Mouse (Mus musculus) frontal cortex, postnatal 10 days (tissue): ENCODE results near the gene Rab3il1.
A peak's percentile ranks its signal among the peaks of the same experiment; 100 is the strongest.
"Not testable (repeated sequence)": the region's sequence is repeated elsewhere in the genome, so short reads cannot be mapped to it uniquely, and the experiment has no call there.

ENCODE experiments used
- DNase-seq, 2 experiments: peaks; one replicate each; pipeline ENCODE4 v3.0.0; 2022; ENCODE audit warnings: low spot score in 2 of 2, mixed read lengths in 1 of 2

Rab3il1 gene

DNA sequence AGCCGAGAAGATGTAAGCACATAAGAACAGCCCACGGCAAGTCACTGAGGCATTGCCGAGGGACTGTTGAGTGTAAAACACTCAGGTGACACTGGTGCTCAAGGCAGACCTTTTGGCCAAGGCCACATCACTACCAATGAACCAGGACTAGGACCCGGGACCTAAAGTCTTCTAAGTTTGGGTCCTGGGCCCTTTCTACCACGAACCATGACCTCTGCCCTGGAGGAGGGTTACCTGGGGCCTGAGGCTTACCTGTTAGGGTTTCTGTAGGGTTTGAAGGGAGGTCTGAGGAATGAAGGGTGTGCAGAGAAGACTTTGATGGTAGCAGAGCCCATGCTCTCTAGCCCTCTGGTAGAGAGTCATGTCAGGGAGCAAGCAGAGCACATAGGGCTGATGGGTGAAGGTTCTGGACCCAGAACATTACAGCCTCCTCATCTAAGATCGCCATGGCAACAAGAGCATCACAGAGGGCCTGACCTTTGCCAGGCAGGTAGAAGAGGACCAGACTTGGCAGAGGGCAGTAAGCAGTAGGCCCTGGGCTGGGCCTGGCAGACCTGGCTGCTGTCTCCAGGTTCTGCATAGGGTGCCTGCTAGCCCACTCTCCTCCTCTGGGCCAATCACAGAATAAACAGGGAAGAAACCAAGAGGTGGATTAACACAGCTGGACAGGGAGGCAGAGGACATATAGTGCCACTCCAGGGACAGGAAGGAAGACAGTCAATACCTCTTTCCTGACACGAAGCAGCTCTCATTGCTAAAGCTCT is at the start of gene Rab3il1, which contains the start of gene Best1:
Rab3il1 (plus strand) TSS at position 464 of the 764 bp plus-strand sequence.
Best1 (minus strand) TSS at position 428 of the 764 bp plus-strand sequence.
- no peak for DNase-seq

DNA sequence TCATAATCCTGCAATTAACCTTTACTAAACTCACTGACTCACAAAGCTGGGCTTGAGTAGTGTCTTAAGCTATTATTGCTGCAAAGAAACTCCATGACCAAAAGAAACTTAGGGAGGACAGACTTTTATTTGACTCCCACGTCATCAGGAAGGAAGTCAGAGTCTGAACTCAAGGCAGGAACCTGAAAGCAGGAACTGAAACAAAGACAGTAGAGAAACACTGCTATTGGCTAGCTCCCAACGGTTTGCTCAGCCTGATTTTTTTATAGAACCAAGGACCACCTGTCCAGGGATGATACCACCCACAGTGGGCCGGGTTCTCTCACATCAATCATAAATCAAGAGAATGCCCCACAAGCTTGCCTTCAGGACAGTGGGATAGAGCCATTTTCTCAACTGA is 49.1 kb upstream of the Rab3il1 start:
- DNase-seq, result no peak

DNA sequence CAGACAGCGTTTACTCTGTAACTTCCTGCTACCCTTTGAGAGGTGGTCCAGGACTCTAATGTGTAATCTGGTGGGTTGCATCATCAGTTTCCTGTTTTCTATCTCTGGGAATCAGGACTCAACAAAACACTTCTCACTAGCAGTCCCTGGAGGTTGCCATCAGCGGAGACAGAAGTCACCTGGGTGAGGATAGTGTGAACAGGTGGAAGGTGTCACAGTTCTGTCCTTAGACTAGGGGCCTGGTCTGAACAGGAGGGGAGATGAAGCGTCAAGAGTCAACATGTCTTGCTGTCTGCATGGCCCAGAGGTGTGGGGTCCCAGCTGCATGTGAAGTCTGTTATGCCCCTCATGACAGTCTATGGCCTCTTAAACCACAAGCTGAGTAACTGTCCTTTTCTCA is 48.6 kb upstream of the Rab3il1 start:
- no peak for DNase-seq

DNA sequence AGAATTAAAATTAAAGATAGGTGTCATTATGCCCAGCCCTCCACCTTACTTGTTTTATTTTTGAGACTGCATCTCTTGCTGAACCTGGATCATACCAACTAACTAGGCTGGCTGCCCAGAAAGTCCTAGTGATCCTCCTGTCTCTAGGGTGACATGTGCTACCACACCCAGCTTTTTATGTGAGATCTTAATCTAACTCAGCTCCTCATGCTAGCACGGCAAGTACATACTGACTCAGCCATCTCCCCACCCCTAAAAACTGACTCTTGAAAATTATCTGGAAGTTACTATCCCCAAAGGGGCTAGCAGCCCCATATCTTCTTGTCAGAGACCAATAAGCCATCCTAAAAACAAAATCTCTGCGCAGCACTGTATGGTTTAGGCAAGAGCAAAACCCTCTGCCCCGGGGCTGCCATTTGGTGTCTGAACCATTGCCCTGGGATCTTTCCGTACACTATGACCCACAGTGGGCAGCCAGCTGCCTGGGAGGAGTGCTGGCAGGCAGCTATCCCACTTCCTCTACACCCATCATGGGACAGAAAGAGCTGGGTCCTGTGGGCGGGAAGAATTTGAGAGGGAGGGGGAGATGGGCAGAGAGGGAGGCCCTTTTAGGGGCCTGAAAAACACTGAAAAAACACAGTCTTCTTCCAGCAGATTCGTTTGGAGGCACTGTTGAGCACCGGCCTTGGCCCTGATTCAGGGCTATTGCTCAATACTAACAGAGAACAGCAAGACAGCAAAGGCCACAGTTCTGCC is 47.2 kb upstream of the Rab3il1 start:
- DNase-seq, result peak; percentile 34 to 48

DNA sequence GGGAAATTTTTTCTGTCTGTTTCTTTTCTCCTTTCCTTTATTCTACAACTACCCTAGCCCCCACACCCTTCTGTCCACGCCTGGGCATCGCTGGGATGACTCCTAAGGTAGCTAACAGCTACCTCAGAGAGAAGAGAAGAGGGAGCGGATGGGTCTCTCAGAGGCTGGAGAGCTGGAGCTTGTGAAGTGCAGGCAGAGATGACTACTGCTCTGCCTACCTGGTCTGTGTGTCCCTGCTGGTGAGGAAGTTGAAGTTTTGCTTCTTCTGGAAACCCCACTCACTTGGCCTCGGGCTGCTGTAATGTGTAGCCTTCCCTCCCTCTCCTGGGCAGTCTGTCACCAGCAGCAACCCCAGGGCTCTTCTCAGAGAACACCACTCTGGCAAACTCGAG is 46.7 kb upstream of the Rab3il1 start:
- no peak for DNase-seq

DNA sequence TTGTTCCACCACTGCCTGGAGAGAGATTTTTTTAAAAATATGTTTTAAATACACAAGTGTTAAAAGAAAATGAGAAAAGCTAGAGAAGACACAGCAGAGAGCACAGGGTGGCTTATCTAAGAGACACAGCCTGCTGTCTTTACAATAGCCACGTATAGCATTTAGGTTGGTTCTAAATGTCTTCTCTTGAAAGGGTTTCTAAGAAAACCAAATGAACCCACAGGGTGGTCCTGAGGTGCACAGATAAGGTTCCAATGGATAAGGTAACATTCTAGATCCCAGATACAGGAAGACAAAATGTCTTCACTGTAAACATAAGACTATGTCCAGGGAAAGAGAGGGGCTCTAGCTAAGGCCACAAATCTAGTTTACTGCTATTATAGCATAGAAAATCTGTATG is 46.0 kb upstream of the Rab3il1 start:
- DNase-seq, result no peak

DNA sequence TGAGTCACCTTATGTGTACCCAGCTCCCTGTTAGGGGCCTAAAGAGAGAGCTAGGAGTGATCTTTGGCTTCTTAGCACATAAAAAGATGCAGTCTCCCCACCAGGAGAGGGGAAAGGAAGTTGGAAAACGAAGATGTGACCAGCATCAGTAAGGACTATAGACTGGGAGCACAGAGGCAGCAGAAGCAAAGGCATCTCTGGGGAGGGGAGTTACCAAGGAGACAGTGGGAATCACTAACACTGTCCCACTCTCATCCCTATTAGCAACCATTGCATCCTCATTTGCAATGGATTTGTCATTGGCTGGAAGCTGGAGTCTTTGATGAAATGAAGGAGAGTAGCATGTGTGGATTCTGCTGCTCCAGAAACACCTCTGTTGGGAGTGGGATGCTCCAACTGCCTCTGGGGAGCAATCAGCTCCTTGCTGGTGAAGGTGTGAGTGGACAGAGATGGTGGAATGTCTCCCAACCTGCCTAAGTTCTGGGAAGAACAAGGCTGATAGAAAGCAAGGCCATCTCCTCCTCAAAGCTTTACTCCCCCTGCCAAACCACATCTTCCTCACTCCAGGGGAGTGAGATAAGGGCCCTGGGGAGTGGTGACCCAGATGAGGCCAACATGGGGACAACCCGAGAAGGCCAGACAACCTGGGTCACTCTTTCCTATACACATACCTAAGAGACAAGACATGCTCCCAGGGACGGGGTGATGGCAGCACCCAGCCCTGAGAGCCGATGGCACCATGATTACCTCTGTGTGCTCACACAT is 44.7 kb upstream of the Rab3il1 start:
- DNase-seq, result no peak

DNA sequence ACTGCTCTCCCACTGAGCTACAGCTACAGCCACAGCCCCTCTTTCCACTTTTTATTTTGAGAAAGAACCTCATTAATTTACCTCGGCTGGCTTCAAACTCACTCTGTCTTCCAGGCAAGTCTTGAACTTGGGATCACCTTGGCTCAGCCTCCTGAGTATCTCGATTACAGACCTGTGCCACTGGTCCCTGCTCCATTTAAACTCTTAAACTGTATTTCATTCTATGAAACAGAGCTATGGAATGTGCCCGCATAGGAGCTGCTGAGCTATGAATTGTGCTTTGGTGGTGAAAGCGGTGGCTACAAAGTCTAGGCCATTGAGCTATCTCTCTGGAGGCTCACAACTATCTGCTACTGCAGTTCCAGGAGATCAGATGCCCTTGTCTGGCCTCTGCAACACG is 43.5 kb upstream of the Rab3il1 start:
- no peak for DNase-seq

DNA sequence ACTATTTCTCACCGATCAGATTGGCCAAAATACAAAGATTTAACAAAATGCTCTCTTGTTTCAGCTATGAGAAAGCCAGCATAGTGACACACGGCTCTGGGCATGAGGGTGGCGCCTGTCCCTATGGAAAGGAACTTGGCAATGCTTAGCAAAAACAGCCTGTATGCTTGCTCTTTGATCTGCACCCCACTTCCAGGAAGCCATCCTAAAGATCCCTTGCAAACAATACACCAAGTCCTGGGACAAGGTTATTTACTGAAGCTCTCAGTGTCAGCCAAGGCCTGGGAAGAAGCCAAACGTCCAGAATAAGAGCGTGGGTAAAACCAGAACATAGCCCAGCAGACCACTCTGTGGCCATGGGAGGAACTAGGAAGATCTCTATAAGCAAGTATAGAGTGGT is 40.7 kb upstream of the Rab3il1 start:
- no peak for DNase-seq

DNA sequence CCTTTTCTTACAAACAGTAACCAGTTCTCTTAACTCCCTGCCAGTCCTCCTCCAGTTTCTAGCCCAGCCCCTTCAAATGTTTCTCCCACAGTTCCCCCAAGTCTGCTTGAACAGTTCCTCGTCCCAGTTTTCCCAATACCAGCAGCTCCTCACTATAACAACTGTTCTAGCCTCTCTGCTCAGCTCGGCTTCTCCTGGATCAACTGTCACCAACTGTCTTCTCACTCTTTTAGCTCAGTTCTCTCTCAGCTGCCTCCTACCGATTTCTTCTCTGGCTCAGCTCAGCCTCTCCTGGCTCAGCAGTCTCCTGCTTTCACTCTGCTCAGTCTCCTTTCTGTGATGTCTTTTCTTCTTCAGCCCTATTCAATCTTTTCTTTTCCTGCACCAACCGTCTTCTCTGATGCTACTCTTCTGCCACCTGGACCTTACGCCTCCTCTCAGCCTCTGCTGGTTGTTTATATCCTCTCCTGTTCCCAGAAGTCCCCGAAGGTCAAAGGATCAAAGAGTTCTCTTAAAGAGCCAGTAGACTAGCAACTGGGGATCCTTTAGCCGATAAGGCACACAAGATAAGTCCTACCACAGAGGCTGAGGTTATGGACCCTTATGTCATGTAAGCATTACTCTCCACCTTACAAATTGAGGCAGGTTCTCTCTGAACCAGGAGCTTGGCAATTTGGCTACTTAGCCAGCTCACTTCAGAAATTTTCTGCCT is 37.1 kb upstream of the Rab3il1 start:
- no peak for DNase-seq

DNA sequence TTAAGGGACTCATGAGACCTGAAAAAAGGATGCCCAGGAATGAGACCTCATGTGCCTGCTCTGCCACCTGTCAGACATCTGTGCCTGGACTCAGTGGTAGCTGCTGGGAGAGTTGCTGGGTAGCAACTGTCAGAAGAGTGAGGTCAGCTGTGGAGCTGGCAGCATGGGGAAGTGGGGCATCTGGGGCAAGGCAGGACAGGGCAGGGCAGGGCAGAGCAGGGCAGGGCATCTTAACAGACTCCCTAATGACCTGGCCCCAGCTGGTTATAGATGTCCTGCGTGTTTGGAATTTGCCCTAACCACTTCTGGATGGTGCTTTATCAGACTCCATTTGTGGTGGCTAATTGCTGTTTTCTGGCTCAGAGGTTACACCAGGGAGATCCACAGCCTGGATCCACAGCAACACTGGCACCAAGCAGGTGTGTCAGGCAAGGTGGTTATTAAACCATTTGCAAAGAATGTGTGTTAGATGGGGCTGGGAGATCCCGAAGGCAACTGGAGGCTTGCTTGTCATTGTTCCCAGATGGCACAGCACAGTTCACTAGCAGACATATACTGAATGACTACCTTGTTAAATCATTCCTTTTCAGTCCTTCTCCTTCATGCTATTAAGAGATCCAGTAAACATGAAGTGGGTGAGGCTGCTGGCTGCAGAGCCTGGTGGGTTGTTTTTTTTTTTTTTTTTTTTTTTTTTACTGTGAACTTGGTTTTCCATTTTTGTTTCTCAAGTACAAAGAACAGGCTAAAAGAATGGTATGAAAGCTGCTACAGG is 35.2 kb upstream of the Rab3il1 start:
- no peak for DNase-seq

DNA sequence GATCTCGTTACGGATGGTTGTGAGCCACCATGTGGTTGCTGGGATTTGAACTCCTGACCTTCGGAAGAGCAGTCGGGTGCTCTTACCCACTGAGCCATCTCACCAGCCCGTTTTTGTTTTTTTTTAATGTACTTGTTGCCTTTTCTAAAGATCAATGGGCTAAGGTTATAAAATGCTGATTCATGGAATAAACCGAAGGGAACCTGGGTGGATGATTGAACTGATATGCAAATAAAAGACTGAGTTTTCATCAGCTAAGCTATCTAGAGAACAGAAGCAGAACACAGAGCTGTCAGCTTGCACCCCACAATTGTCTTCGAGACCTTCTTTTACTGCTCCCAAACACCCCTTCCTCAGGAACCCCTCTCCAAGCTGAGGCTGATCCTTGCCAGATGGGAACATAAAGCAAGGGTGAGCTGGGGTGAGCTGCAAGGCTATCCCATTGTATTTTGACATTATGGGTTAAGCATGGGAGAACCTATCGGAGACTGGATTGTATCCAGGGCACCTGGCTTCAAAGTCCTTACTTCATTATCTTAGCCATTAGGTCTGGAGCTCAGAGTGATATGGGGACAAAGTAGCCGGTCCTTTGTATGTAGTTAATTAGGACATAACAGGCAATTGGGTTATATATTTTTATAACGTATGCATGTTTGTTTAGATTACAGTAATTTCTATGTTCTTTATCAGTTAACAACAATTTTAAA is 33.2 kb upstream of the Rab3il1 start:
- no peak for DNase-seq

DNA sequence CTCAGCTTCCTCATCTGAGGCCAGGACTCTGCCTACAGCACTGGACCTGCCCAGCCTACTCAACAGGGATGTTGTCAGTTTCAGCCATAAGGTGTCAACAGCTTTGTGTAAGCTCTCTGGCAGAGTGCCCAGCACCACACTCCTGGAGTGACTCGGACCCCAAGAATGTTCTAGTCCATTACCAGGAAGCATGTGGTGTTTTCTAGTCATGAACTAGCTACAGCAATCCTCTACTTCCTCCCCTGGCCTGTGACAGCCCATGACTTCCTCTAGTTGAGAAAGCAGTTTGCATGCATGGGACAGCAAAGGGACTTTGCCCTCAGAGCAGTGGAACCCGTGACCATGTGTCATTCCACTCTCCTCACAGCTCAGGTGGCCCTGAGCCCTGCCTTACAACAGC is 26.6 kb upstream of the Rab3il1 start:
- DNase-seq, result not testable (repeated sequence)

DNA sequence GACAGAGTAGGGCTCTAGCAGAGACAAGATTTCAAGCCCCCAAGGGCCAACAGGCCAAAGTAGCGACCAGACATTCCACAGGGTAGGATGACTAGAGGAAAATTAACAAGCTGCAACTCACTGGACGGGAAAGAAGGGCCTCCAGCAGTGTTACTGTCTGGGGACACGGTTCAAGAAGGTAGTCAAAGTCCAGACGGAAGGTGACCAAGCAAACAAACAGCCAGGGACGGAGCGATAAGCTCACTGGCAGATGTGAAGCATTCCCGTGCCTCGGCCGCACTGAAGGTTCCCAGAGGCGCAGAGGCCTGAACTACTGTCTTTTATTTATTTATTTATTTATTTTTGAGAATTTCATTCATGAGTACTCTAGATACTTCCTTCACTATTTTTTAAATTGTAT is 24.4 kb upstream of the Rab3il1 start:
- DNase-seq, result no peak

DNA sequence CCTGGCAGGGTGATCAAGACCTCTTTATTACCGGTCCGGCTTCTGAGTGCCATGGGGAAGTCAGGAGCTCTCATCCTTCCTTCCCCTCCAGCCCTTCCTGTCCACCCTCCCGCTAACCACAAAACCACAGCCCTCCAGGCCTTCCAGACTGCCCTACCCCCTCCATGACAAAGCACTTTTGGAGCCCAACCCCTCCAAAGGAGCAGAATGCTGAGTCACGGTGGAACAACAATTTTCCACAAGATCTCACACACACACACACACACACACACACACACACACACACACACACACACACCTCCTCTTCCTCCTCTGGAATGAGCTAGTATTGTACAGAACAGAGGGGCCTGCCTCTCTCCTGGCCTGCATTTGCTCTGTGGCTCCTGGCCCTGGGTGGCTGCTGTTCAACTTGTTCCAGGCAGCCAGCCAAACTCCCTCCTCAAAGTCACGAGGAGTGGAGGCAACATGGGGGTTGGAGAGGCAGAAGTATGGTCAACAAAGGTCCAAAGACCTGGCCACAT is 23.0 kb upstream of the Rab3il1 start:
- peak; percentile 51 to 64 for DNase-seq

DNA sequence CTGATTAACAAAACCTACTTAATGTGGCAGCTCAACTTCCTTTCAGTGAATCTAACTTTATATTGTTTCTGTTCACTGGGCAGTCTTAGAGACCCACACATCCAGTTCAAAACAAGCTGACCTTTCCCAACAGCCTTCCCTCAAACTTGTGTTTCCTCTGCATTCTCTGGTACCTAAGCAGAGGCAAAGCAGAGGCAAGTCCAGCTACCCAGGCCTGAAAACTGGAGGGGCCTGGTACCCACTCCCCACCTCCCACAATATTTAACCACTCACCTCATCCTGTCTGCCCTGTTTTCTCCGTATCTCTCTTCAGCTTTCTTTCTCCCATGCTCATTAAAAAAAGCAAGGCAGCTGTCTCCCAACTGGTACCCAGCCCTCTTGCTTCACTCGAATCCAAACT is 22.3 kb upstream of the Rab3il1 start:
- no peak for DNase-seq

DNA sequence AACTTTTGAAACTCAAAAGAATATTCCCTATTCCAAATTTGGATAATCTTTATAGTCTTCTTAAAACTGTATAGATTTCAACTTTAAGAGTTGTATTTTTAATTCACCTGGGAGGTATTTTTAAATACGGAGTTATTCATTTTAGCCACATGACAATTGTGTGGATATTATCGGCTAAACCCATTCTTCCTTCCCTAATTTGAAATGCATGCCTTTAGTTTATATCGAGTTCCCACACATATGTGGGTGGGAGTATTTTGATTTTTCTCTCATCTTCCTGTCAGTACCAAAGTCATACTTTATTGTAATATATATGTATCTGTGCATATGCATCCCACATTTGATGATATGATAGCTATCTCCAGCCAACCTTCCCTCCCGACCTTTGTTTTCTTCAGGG is 21.2 kb upstream of the Rab3il1 start, which contains the start of gene Fth1:
Fth1 (plus strand) TSS at position 341 of the 400 bp plus-strand sequence.
- DNase-seq, result no peak

DNA sequence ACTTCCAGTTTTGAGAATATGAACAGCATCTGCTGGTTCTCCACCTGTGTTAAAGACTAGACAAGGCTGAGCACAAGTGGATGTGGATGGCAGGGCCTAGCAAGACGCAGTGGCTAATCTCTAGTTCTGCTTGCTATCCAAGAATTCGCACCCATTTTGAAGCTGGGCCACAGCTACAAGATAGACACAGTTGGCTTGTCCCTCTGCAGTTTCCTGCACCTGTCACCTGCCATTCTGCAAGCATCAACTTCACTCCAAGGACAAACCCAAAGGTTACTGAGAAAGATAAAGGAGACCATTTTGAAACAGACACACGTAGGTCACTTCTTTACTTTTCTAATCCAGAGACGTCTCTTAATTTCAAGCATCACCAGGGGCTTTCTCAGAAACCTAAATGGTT is 19.8 kb upstream of the Rab3il1 start:
- no peak for DNase-seq

DNA sequence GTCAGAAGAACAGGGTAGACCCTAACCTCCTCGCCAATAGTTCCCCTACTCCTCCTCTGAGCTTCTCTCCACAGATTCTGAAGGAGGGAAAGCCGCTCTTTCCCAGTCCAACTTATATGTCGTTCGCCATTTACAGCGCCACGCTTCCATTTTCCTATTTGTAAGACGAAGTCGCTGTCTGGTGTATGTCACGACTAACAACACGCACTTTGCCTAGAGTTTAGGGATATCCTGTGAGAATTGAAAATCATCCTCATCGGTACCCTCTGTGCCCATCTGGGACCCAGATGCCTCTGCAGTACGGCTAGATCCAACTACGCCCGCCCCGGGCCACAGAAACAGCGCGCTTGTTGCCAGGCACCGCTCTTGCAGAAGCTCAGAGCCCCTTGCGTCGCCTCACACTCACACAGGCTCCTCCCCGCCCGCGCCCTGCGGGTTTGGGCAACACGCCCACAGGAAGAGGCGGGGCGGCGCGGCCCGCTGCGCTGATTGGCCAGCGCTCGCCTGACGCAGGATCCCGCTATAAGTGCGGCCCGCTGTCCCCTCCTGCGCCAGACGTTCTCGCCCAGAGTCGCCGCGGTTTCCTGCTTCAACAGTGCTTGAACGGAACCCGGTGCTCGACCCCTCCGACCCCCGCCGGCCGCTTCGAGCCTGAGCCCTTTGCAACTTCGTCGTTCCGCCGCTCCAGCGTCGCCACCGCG is 19.2 kb upstream of the Rab3il1 start:
- peak; percentile 95 to 96 for DNase-seq
